Mouse (Mus musculus) CD8-positive naive resting alpha-beta T cell, adult 2 months (primary cell): ENCODE results near the gene Iqch.

Experiments used
- DNase-seq, 2 experiments: peaks; one replicate each; pipeline ENCODE4 v3.0.0; 2022; ENCODE audit warnings: low read depth in 2 of 2, low spot score in 2 of 2

The Iqch gene

GRCm38 (mm10) chr9:63495786-63496185, 106.5 kb downstream of the Iqch start:
- DNase-seq, result no peak

- no peak for DNase-seq
Observed at GRCm38 (mm10) chr9:63493746-63494145, 108.5 kb downstream of the Iqch start.

GRCm38 (mm10) chr9:63492291-63492690, 110.0 kb downstream of the Iqch start:
- DNase-seq, result no peak

GRCm38 (mm10) chr9:63490521-63491307, 111.6 kb downstream of the Iqch start:
- DNase-seq, result no peak

GRCm38 (mm10) chr9:63489156-63489555, 113.1 kb downstream of the Iqch start:
- no peak for DNase-seq

- DNase-seq, result no peak
Observed at GRCm38 (mm10) chr9:63465561-63465960, 136.7 kb downstream of the Iqch start.

- peak; percentile 66 to 73 for DNase-seq
Observed at GRCm38 (mm10) chr9:63462296-63462695, 140.0 kb downstream of the Iqch start.

- no peak for DNase-seq
Observed at GRCm38 (mm10) chr9:63456401-63456800, 145.9 kb downstream of the Iqch start.

GRCm38 (mm10) chr9:63454341-63454740, 148.0 kb downstream of the Iqch start:
- DNase-seq, result no peak

GRCm38 (mm10) chr9:63450531-63451030, 151.7 kb downstream of the Iqch start:
- no peak for DNase-seq

GRCm38 (mm10) chr9:63443695-63444094, 158.6 kb downstream of the Iqch start:
- DNase-seq, result no peak

GRCm38 (mm10) chr9:63430652-63431051, 171.6 kb downstream of the Iqch start:
- no peak for DNase-seq

GRCm38 (mm10) chr9:63421096-63421736, 181.1 kb downstream of the Iqch start:
- DNase-seq, result no peak

- DNase-seq, result no peak
Observed at GRCm38 (mm10) chr9:63420396-63420795, 181.9 kb downstream of the Iqch start.

GRCm38 (mm10) chr9:63400176-63400575, 202.1 kb downstream of the Iqch start:
- DNase-seq, result no peak

- no peak for DNase-seq
Observed at GRCm38 (mm10) chr9:63399463-63399815, 202.9 kb downstream of the Iqch start.

- DNase-seq, result peak; percentile 93 to 94
Observed at GRCm38 (mm10) chr9:63398611-63399462, 203.5 kb downstream of the Iqch start, which contains the start of gene 2300009A05Rik. Gene 2300009A05Rik, minus strand, starts transcription at chr9:63399246.

GRCm38 (mm10) chr9:63395612-63396011, 206.7 kb downstream of the Iqch start:
- no peak for DNase-seq

- DNase-seq, result no peak
Observed at GRCm38 (mm10) chr9:63391307-63391706, 211.0 kb downstream of the Iqch start.

- DNase-seq, result no peak
Observed at GRCm38 (mm10) chr9:63382761-63383160, 219.5 kb downstream of the Iqch start.

- no peak for DNase-seq
Observed at GRCm38 (mm10) chr9:63380326-63380725, 222.0 kb downstream of the Iqch start.
